Mouse (Mus musculus) stomach, postnatal 0 days (tissue): ENCODE measurements around the gene Mrpl39.

Experiments used
- CTCF ChIP-seq: IDR thresholded peaks from 2 replicates; pipeline ENCODE4 v1.5.1; 2016; ENCODE audit warnings: antibody characterized with exemption, low read depth, mild to moderate bottlenecking, moderate library complexity
- EP300 ChIP-seq: optimal IDR thresholded peaks from 2 replicates; pipeline ENCODE3; 2016; ENCODE audit warnings: antibody characterized with exemption

GRCm38 (mm10) chr16:84703129-84703768 lies 32.3 kb downstream of the Mrpl39 start:
- TF ChIP-seq CTCF, result no peak
- TF ChIP-seq EP300, result no peak
